Comparison of ENCODE assay signal across 19 mouse cellular contexts in the genomic region with DNA sequence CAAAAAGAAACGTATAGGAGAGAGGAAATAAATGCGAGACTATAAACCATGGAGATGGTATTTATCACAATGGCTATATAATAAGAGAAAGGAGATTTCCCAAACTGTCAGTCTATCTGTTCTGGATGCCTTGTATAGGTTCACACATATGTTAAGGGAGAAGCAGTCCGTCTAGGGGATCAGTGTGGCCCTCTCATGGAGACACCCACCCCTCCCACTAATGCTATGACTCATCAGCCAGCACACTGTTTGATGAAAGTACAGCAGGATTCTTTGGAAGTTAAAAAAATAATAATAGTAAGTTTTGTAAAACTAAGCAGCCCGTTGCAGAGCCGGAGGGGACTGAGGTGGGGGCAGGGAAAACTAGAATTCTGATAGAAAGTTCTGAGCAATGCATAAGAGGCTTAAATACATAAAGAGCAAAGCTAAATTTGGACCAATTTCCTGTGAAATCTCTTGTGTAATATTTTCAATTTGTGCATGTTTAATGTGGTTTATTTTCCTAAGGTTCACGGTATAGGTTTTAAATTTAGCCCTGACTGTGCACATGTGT.
A peak's percentile ranks its signal among the peaks of the same experiment; 100 is the strongest.
DNase-seq lines count a peak whose midpoint lies in the region; ATAC-seq lines count a peak whose summit lies in the region.
"Had no signal": no experiment of that assay in that cellular context is flagged by ENCODE, and none has a peak within 500 bp of the region (broad histone marks: within the 10 kb centered on the region; RNA-seq: fewer than 3 reads in every experiment).

No protein-coding gene starts in this region.

- 0 out of 2 replicates have a peak, but pooled peaks have one; percentile 22 for ATAC-seq in embryonic facial prominence, embryonic 12.5 days (ENCODE audit: insufficient number of reproducible peaks, insufficient read depth, low FRiP score, low TSS enrichment)
- no peak for ATAC-seq in limb, embryonic 12.5 days (ENCODE audit: insufficient number of reproducible peaks, insufficient read depth, low FRiP score, low TSS enrichment, low read depth)
- ATAC-seq in embryonic facial prominence, embryonic 14.5 days (ENCODE audit: low read depth), result peak; percentile 37; the same call in 1 of the 2 replicates
- no peak for ATAC-seq in limb, embryonic 15.5 days (ENCODE audit: insufficient number of reproducible peaks, low FRiP score, low TSS enrichment, low read depth)
- ATAC-seq: activated CD4-positive, CD25-positive, alpha-beta regulatory T cell, adult 4 months; hindbrain, embryonic 16.5 days had no signal

- WGBS in embryonic facial prominence, embryonic 12.5 days, result 38% methylated on average over 6 of the region's 6 CpGs
- WGBS in embryonic facial prominence, embryonic 10.5 days, result 74% methylated on average over 6 of the region's 6 CpGs
- WGBS in limb, embryonic 12.5 days, result 61% methylated on average over 6 of the region's 6 CpGs
- 90% methylated on average over 6 of the region's 6 CpGs for WGBS in limb, embryonic 10.5 days
- 38% methylated on average over 6 of the region's 6 CpGs for WGBS in embryonic facial prominence, embryonic 14.5 days
- WGBS in limb, embryonic 15.5 days, result 36% methylated on average over 6 of the region's 6 CpGs

- H3K36me3 ChIP-seq in embryonic facial prominence, embryonic 12.5 days, result no peaks in the 10 kb centered on the region
- H3K36me3 ChIP-seq in embryonic facial prominence, embryonic 10.5 days (replicated peaks), result no peaks in the 10 kb centered on the region
- H3K36me3 ChIP-seq in limb, embryonic 12.5 days, result no peaks in the 10 kb centered on the region
- H3K36me3 ChIP-seq in limb, embryonic 10.5 days, result no peaks in the 10 kb centered on the region
- no peaks in the 10 kb centered on the region for H3K36me3 ChIP-seq in embryonic facial prominence, embryonic 14.5 days (ENCODE audit: control insufficient read depth, insufficient read depth, low read length)
- no peaks in the 10 kb centered on the region for H3K36me3 ChIP-seq in limb, embryonic 15.5 days
- H3K36me3 ChIP-seq: embryonic facial prominence, embryonic 13.5 days; heart, embryonic 10.5 days; heart, embryonic 13.5 days; hindbrain, embryonic 13.5 days had no signal

- no peak overlapping the region for H3K4me3 ChIP-seq in embryonic facial prominence, embryonic 12.5 days
- no peak overlapping the region for H3K4me3 ChIP-seq in embryonic facial prominence, embryonic 10.5 days
- no peak overlapping the region for H3K4me3 ChIP-seq in limb, embryonic 12.5 days (replicated peaks)
- H3K4me3 ChIP-seq in limb, embryonic 10.5 days, result no peak overlapping the region
- no peak overlapping the region for H3K4me3 ChIP-seq in embryonic facial prominence, embryonic 14.5 days (ENCODE audit: low read depth, low read length)
- no peak overlapping the region for H3K4me3 ChIP-seq in limb, embryonic 15.5 days
- H3K4me3 ChIP-seq: embryonic facial prominence, embryonic 13.5 days; heart, adult 2 months; heart, embryonic 10.5 days; heart, embryonic 13.5 days; hindbrain, embryonic 13.5 days had no signal

- 0 out of 2 replicates have a peak overlapping the region, but pooled peaks have one; percentile 23 for H3K27ac ChIP-seq in embryonic facial prominence, embryonic 12.5 days
- H3K27ac ChIP-seq in embryonic facial prominence, embryonic 10.5 days (replicated peaks), result no peak overlapping the region
- peak overlapping the region; percentile 84; the same call in 1 of the 2 replicates for H3K27ac ChIP-seq in limb, embryonic 12.5 days
- H3K27ac ChIP-seq in limb, embryonic 10.5 days, result no peak overlapping the region
- no peak overlapping the region for H3K27ac ChIP-seq in embryonic facial prominence, embryonic 14.5 days (replicated peaks; ENCODE audit: low read depth, low read length)
- peak overlapping the region; percentile 74 for H3K27ac ChIP-seq in limb, embryonic 15.5 days
- H3K27ac ChIP-seq: heart, adult 2 months; heart, embryonic 10.5 days; heart, embryonic 13.5 days; hindbrain, embryonic 13.5 days had no signal

- no peak overlapping the region for H3K4me2 ChIP-seq in embryonic facial prominence, embryonic 12.5 days (replicated peaks)
- H3K4me2 ChIP-seq in limb, embryonic 12.5 days, result no peak overlapping the region
- no peak overlapping the region for H3K4me2 ChIP-seq in embryonic facial prominence, embryonic 14.5 days (ENCODE audit: low read depth, low read length)
- H3K4me2 ChIP-seq in limb, embryonic 15.5 days, result no peak overlapping the region
- H3K4me2 ChIP-seq: heart, embryonic 13.5 days; hindbrain, embryonic 13.5 days had no signal

- DNase-seq in embryonic facial prominence, embryonic 10.5 days (ENCODE audit: low spot score), result no peak
- no peak for DNase-seq in limb, embryonic 10.5 days (ENCODE audit: low spot score)
- DNase-seq in embryonic facial prominence, embryonic 14.5 days (ENCODE audit: low spot score), result peak; percentile 27
- DNase-seq in lung, postnatal 36 days, result no peak
- DNase-seq: adrenal gland, adult 8-10 months; adrenal gland, postnatal 25 days; cerebellum, adult 8-10 months; gastrocnemius, postnatal 25 days; heart, adult 2 months; heart, postnatal 14 days had no signal

- no peak overlapping the region for H3K9ac ChIP-seq in embryonic facial prominence, embryonic 12.5 days
- no peak overlapping the region for H3K9ac ChIP-seq in limb, embryonic 12.5 days (replicated peaks)
- no peak overlapping the region for H3K9ac ChIP-seq in embryonic facial prominence, embryonic 14.5 days (ENCODE audit: low read depth, low read length)
- no peak overlapping the region for H3K9ac ChIP-seq in limb, embryonic 15.5 days
- H3K9ac ChIP-seq: embryonic facial prominence, embryonic 13.5 days; heart, embryonic 13.5 days; hindbrain, embryonic 13.5 days had no signal

- no peaks in the 10 kb centered on the region; the same call in 1 of the 2 replicates for H3K27me3 ChIP-seq in embryonic facial prominence, embryonic 12.5 days
- H3K27me3 ChIP-seq in embryonic facial prominence, embryonic 10.5 days (replicated peaks; ENCODE audit: low read depth, poor library complexity, severe bottlenecking), result no peaks in the 10 kb centered on the region
- H3K27me3 ChIP-seq in limb, embryonic 12.5 days, result no peaks in the 10 kb centered on the region
- no peaks in the 10 kb centered on the region for H3K27me3 ChIP-seq in limb, embryonic 10.5 days (ENCODE audit: low read depth, poor library complexity, severe bottlenecking)
- no peaks in the 10 kb centered on the region for H3K27me3 ChIP-seq in embryonic facial prominence, embryonic 14.5 days (replicated peaks; ENCODE audit: control insufficient read depth, insufficient read depth, low read length)
- no peaks in the 10 kb centered on the region for H3K27me3 ChIP-seq in limb, embryonic 15.5 days
- H3K27me3 ChIP-seq: heart, embryonic 13.5 days; hindbrain, embryonic 13.5 days had no signal

- H3K4me1 ChIP-seq in embryonic facial prominence, embryonic 12.5 days, result peaks cover 25% of the 10 kb centered on the region
- peaks cover 26% of the 10 kb centered on the region for H3K4me1 ChIP-seq in embryonic facial prominence, embryonic 10.5 days
- H3K4me1 ChIP-seq in limb, embryonic 12.5 days (replicated peaks), result peaks cover 45% of the 10 kb centered on the region
- peaks cover 13% of the 10 kb centered on the region for H3K4me1 ChIP-seq in limb, embryonic 10.5 days
- peaks cover 17% of the 10 kb centered on the region for H3K4me1 ChIP-seq in embryonic facial prominence, embryonic 14.5 days (ENCODE audit: control insufficient read depth, insufficient read depth, low read length)
- peaks cover 43% of the 10 kb centered on the region for H3K4me1 ChIP-seq in limb, embryonic 15.5 days
- H3K4me1 ChIP-seq: heart, embryonic 10.5 days; heart, embryonic 13.5 days had no signal

- H3K9me3 ChIP-seq in embryonic facial prominence, embryonic 12.5 days, result no peaks in the 10 kb centered on the region
- no peaks in the 10 kb centered on the region for H3K9me3 ChIP-seq in embryonic facial prominence, embryonic 10.5 days
- no peaks in the 10 kb centered on the region for H3K9me3 ChIP-seq in limb, embryonic 12.5 days
- H3K9me3 ChIP-seq in limb, embryonic 10.5 days (replicated peaks), result no peaks in the 10 kb centered on the region
- H3K9me3 ChIP-seq in embryonic facial prominence, embryonic 14.5 days (ENCODE audit: control insufficient read depth, low read length), result no peaks in the 10 kb centered on the region
- no peaks in the 10 kb centered on the region for H3K9me3 ChIP-seq in limb, embryonic 15.5 days
- H3K9me3 ChIP-seq: embryonic facial prominence, embryonic 13.5 days; heart, embryonic 10.5 days; heart, embryonic 13.5 days; hindbrain, embryonic 13.5 days had no signal

Comparison
In these comparisons a context has a peak if more than half of its experiments do, and no peak if none do; other contexts are left out.
1. H3K27ac ChIP-seq: peak in embryonic facial prominence, embryonic 12.5 days (single experiment), limb, embryonic 12.5 days (single experiment) and limb, embryonic 15.5 days (single experiment); none in embryonic facial prominence, embryonic 10.5 days (single experiment), limb, embryonic 10.5 days (single experiment) and embryonic facial prominence, embryonic 14.5 days (single experiment).
2. ATAC-seq: peak in embryonic facial prominence, embryonic 12.5 days (single experiment) and embryonic facial prominence, embryonic 14.5 days (single experiment); none in limb, embryonic 12.5 days (single experiment) and limb, embryonic 15.5 days (single experiment).